Mouse (Mus musculus) midbrain, embryonic 16.5 days (tissue): ENCODE data around the gene Il25. TPM values are rescaled to one million over a fixed set of nuclear protein-coding genes. Genes with fewer than 3 reads are reported as not detected.

ENCODE experiments used
- ATAC-seq: fragments of 200-750 bp; cut with Nextera tagmentation; 2 replicates; pipeline ENCODE4 v1.8.0; 2017; ENCODE audit warnings: moderate TSS enrichment
- H3K27ac ChIP-seq: fragments of 300-500 bp; sonication (generic); 2 replicates; pipeline ENCODE4 v1.5.1; 2014; ENCODE audit warnings: mild to moderate bottlenecking, low read length, mixed read lengths
- H3K27me3 ChIP-seq: fragments of 300-500 bp; sonication (generic); 2 replicates; pipeline ENCODE4 v1.6.1; 2014; ENCODE audit warnings: low read depth, low read length, mixed read lengths; ENCODE audit not compliant: control insufficient read depth, insufficient read depth
- H3K36me3 ChIP-seq: fragments of 300-500 bp; sonication (generic); 2 replicates; pipeline ENCODE4 v1.6.1; 2014; ENCODE audit warnings: mild to moderate bottlenecking, low read length, moderate library complexity, mixed read lengths; ENCODE audit not compliant: control insufficient read depth, insufficient read depth
- H3K4me1 ChIP-seq: fragments of 300-500 bp; sonication (generic); 2 replicates; pipeline ENCODE4 v1.6.1; 2014; ENCODE audit warnings: mild to moderate bottlenecking, low read length, mixed read lengths; ENCODE audit not compliant: control insufficient read depth, insufficient read depth
- H3K4me2 ChIP-seq: fragments of 300-500 bp; sonication (generic); 2 replicates; pipeline ENCODE4 v1.6.1; 2014; ENCODE audit warnings: mild to moderate bottlenecking, low read length, mixed read lengths
- H3K4me3 ChIP-seq: fragments of 300-500 bp; sonication (generic); 2 replicates; pipeline ENCODE4 v1.5.1; 2014; ENCODE audit warnings: low read depth, mild to moderate bottlenecking, low read length, moderate library complexity, mixed read lengths
- H3K9ac ChIP-seq: fragments of 300-500 bp; sonication (generic); 2 replicates; pipeline ENCODE4 v1.6.1; 2014; ENCODE audit warnings: low read depth, low read length, mixed read lengths
- H3K9me3 ChIP-seq: fragments of 300-500 bp; sonication (generic); replicated peaks from 2 replicates; pipeline ENCODE4 v1.6.1; 2014; ENCODE audit warnings: mild to moderate bottlenecking, low read length, mixed read lengths; ENCODE audit not compliant: control insufficient read depth, poor library complexity, severe bottlenecking
- WGBS: fragments of 180-500 bp; shearing (Covaris S2); extraction: QIAGEN DNeasy Blood & Tissue Kit; methylation state at CpG from one replicate; pipeline ENCODE4 v1.1.7; 2014; 5-methylcytosine and 5-hydroxymethylcytosine counted together
- polyA plus RNA-seq: library from polyadenylated mRNA; unstranded; fragments of >200 nt; fragmentation: Nextera tagmentation; extraction: Ambion mirVana; gene quantifications from 2 replicates; pipeline ENCODE4 v1.2.1, GENCODE M21; 2015

Il25 gene
- polyA plus RNA-seq, 1 experiment from 2014 or later = 0.51 TPM

DNA sequence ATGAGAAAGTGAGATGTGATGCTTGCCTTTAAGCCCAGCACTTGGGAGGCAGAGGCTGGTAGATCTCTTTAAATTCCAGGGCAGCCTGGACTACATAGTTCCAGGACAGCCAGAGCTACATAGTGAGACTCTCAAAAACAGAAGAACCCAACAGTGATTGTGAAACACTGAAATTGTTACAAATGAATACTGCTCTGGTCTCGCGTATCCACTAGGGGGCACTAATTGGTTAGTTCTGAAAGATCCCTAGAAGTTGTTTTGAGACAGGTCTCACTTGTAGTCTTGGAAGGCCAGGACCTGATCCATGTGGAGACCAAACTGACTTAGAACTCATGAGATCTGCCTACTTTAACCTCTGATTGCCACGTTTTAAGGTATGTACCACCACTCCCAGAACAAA lies 32.1 kb upstream of the Il25 start:
- 0% methylated on average over 3 of the region's 3 CpGs for WGBS

DNA sequence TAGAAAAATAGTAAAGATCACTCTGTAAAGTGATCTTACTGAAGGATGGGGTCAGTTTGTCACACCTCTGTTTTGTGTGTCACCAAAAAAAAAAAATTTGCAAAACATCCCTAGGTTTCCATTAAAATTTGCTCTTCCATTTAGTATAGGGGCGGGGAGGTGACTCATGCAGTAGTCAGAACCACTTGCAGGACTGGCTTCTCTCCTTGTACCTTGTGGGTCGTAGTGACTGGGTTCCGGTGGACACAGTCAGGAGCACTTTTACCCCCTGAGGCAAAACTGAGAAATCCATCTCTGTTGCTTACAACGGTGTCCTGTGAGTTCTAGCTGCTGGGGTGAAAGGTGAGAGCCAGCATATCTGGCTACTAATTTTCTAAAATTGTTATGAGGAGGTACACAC lies 28.9 kb upstream of the Il25 start:
- 93% methylated on average over 4 of the region's 4 CpGs for WGBS
- no peaks in the 10 kb centered on the region for H3K9me3 ChIP-seq
- H3K27me3 ChIP-seq = no peaks in the 10 kb centered on the region
- H3K4me1 ChIP-seq = no peaks in the 10 kb centered on the region
- peaks cover 27% of the 10 kb centered on the region for H3K36me3 ChIP-seq
- no peak overlapping the region for H3K4me3 ChIP-seq
- H3K27ac ChIP-seq = no peak overlapping the region
- H3K4me2 ChIP-seq = no peak overlapping the region
- ATAC-seq = no peak
- no peak overlapping the region for H3K9ac ChIP-seq

More for the DNA sequence above, 32.1 kb upstream of the Il25 start:
- Histone ChIP-seq H3K4me3 (no peak overlapping the region), H3K27me3 (no peaks in the 10 kb centered on the region), H3K9ac (no peak overlapping the region), H3K9me3 (no peaks in the 10 kb centered on the region), H3K4me1 (peaks cover 11% of the 10 kb centered on the region), H3K36me3 (peaks cover 23% of the 10 kb centered on the region), H3K4me2 (no peak overlapping the region), H3K27ac (peak overlapping the region; percentile 43; the same call in 1 of the 2 replicates)
- ATAC-seq = peak; percentile 43; the same call in 1 of the 2 replicates

DNA sequence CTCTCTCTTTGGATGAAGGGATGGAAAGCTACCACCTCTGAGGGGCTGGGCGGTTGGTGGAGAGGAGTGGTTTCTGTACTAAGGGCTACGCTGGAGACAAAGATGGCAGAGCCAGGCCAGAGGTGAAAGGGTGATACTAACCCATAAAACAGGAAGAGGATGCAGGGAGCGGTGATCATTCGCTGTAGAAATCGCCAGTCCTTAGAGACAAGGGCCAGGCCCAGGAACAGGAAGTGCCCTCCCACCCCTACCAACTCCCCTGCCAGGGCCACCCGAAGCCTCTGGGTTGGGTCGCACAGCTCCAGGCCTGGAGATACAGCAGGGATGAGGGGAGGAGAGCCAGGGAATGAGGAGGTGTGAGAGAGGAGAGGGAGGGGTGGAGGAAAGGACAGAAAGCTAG lies 23.8 kb upstream of the Il25 start:
- H3K4me1 ChIP-seq = peaks cover 19% of the 10 kb centered on the region
- H3K27ac ChIP-seq = no peak overlapping the region
- H3K9ac ChIP-seq = no peak overlapping the region; the same call in 1 of the 2 replicates
- H3K27me3 ChIP-seq = no peaks in the 10 kb centered on the region
- ATAC-seq = no peak
- no peak overlapping the region for H3K4me2 ChIP-seq
- H3K36me3 ChIP-seq = peaks cover 24% of the 10 kb centered on the region
- H3K4me3 ChIP-seq = no peak overlapping the region
- no peaks in the 10 kb centered on the region for H3K9me3 ChIP-seq
- WGBS = 90% methylated on average over 7 of the region's 7 CpGs

DNA sequence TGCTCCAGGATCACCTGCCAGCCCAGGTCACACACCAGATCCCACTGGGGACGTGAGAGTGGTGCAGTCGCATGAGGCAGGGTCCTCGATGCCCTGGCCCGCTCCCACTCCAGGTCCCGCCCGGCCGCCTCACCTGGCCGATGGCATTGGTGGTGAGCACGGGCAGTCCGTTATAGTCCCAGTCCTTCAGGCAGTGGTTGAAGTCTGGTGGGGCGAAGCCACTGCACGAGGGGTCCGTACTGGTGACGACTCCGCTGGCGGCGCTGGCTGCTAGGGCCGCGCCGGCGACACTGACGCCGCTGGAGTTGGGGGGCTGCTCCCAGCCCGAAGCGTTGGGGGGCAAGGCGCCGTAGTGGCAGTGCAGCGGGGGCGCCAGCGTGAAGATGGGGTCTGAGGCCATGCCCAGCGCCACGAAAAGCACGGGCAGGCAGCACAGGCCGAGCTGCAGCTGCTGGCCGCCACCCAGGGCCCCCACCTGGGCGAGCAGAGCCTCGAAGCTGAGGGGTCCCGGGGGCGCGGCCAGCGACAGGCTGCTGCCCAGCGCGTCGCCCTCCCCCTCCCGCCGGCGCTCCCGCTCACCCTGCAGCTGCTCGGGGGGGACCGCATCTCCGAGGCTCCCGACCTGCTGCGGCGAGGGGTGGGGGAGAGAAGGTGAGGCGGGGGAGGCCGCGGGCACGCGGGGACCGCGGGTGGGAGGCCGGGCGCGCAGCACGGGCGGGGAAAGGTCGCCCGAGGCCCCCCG lies 20.2 kb upstream of the Il25 start:
- Histone ChIP-seq H3K36me3 (peaks cover 12% of the 10 kb centered on the region), H3K9ac (peak overlapping the region; percentile 98), H3K9me3 (no peaks in the 10 kb centered on the region), H3K4me1 (peaks cover 20% of the 10 kb centered on the region), H3K4me2 (peak overlapping the region; percentile 96), H3K27me3 (no peaks in the 10 kb centered on the region), H3K4me3 (peak overlapping the region; percentile 78), H3K27ac (peak overlapping the region; percentile 93)
- ATAC-seq = peak; percentile 74
- WGBS = 2% methylated on average over 50 of the region's 69 CpGs

DNA sequence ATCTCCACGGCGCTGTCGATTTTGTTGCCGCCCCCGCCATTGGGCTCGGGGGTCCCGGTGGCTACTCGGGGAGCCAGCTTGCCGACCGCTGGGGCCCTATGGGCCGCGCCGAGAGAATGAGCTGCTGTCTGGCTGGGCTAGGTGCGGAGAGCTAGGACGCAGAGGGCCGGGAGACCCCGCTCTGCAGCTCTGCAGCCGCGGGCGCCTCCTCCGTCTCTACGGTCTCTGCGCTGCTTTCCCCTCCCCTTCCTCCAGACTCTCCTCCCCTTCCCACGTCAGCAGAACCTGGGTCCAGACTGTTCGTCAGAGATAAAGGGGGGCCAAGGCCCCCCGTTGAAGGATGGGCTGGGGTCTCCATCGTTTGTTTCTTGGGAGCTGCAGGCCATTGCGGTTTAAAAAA lies 19.6 kb upstream of the Il25 start, which contains the start of gene Slc22a17:
Slc22a17 (minus strand) TSS at position 247 of the 400 bp plus-strand sequence.
- Histone ChIP-seq H3K36me3 (peaks cover 7% of the 10 kb centered on the region), H3K9me3 (no peaks in the 10 kb centered on the region), H3K4me2 (peak within 1 kb of the TSS; percentile 96), H3K27me3 (no peaks in the 10 kb centered on the region), H3K4me3 (peak within 1 kb of the TSS; percentile 78), H3K4me1 (peaks cover 20% of the 10 kb centered on the region), H3K9ac (peak within 1 kb of the TSS; percentile 98), H3K27ac (peak within 1 kb of the TSS; percentile 93)
- peak; percentile 97 for ATAC-seq
- 0% methylated on average over 18 of the region's 28 CpGs for WGBS

DNA sequence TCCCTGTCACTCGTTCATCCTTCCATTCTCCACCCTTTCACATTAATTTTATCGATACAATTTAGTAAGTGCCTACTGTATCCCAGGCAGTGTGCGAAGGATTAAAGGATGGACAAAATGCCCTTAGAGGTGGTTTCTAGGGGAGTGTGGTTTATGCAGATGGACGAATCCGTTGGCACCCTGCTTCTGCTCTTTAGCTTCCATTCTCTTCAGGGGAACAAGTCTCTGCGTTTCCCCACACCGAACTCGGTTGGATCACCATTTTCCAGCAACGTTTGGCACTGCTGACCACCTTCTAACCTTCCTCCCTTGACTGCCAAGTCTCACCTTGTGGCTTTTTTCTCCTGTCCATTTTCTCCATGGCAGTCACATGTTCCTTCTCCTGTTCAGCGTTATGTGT lies 19.2 kb upstream of the Il25 start:
- 17% methylated on average over 10 of the region's 10 CpGs for WGBS

DNA sequence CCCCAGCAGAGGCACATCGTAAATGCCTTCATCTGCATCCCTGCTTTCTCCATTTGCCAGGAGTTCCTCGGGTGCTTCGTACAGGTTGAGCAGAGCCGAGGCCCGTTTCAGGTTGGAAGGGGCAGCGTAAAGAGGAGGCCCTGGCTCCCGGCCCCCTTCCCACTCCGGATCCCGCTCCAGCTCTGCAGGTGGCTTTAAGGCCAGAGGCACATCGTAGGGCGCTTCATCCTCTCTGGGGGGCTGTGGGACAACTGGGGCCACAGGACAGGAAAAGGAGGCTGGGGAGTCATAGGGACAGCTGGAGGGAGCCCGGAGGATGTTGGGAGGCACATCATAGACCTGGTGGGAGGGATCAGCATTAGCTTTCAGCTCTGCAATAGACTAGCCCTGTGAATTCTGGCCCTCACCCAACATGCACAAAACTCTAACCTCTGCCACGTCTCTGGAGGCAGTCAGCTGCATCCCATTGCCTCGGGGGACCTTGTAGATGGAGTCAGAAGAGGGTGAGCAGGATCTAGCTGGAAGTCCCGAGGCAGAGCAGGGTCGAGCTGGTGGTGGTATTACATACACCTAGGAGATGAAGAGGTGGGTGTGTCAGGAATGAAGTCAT lies 12.3 kb upstream of the Il25 start:
- no peak overlapping the region for H3K9ac ChIP-seq
- H3K4me1 ChIP-seq = peaks cover 4% of the 10 kb centered on the region
- no peaks in the 10 kb centered on the region for H3K27me3 ChIP-seq
- H3K4me3 ChIP-seq = no peak overlapping the region
- no peak overlapping the region for H3K4me2 ChIP-seq
- no peaks in the 10 kb centered on the region for H3K9me3 ChIP-seq
- no peak for ATAC-seq
- 96% methylated on average over 15 of the region's 16 CpGs for WGBS
- no peak overlapping the region for H3K27ac ChIP-seq
- H3K36me3 ChIP-seq = peaks cover 5% of the 10 kb centered on the region

More for the DNA sequence above, 19.2 kb upstream of the Il25 start:
- Histone ChIP-seq H3K9ac (peak overlapping the region; percentile 98), H3K36me3 (peaks cover 2% of the 10 kb centered on the region; the same call in 1 of the 2 replicates), H3K4me3 (peak overlapping the region; percentile 78), H3K9me3 (no peaks in the 10 kb centered on the region), H3K27ac (peak overlapping the region; percentile 93), H3K4me2 (peak overlapping the region; percentile 96), H3K27me3 (no peaks in the 10 kb centered on the region), H3K4me1 (peaks cover 20% of the 10 kb centered on the region)
- peak; percentile 15; the same call in 1 of the 2 replicates for ATAC-seq

DNA sequence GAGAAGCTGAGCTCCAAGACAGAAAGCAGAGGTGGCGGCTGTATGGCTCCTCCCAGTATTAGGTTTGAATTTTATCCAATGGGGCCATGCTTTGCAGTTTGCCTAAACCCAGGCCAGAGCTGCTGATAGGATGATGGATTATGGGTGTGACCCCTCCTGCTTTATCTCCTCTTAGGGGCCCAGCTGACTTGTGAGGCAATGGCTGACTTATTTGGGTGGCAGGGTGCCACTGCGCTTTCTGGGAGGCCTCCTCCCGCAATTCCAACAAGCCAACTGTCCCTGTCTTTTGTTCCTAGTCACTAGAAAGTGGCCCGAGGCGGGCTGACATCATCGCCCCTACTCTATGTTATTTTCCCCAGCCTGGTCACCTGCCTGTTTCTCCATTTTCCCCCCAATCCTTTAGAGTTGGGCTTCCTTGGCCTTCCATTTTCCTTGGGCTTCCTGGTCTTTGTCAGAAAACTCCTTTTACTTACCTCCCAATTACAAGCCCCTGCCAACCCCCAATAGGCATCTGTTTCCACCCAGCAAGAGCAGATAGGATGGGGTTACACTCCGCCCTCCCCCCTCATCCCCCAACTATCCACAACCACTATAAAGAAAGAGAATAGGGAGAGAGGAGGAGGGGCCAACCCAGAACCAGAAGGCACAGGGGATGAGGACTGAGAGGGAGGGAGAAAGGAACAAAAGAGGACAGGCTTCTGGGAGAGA lies 7.7 kb upstream of the Il25 start:
- Histone ChIP-seq H3K4me2 (peak overlapping the region; percentile 95), H3K9ac (peak overlapping the region; percentile 12; the same call in 1 of the 2 replicates)
- WGBS = 18% methylated on average over 7 of the region's 7 CpGs

More for the DNA sequence above, 7.7 kb upstream of the Il25 start:
- peaks cover 20% of the 10 kb centered on the region for H3K4me1 ChIP-seq
- H3K36me3 ChIP-seq = peaks cover 5% of the 10 kb centered on the region
- H3K27me3 ChIP-seq = no peaks in the 10 kb centered on the region
- no peaks in the 10 kb centered on the region for H3K9me3 ChIP-seq
- peak overlapping the region; percentile 87 for H3K27ac ChIP-seq
- ATAC-seq = peak; percentile 47
- peak overlapping the region; percentile 54 for H3K4me3 ChIP-seq
